Mouse (Mus musculus): ENCODE data around the gene I0C0044D17Rik. TPM values are rescaled to one million over a fixed set of nuclear protein-coding genes. Genes with fewer than 3 reads are reported as not detected.

Gene I0C0044D17Rik
- not detected for polyA plus RNA-seq (2012; fragmentation: generic; extraction: Trizol)

GRCm38 (mm10) chr4:98823740-98824139 lies at the start of gene I0C0044D17Rik:
Gene I0C0044D17Rik, minus strand, starts transcription at chr4:98823840.

DNA sequence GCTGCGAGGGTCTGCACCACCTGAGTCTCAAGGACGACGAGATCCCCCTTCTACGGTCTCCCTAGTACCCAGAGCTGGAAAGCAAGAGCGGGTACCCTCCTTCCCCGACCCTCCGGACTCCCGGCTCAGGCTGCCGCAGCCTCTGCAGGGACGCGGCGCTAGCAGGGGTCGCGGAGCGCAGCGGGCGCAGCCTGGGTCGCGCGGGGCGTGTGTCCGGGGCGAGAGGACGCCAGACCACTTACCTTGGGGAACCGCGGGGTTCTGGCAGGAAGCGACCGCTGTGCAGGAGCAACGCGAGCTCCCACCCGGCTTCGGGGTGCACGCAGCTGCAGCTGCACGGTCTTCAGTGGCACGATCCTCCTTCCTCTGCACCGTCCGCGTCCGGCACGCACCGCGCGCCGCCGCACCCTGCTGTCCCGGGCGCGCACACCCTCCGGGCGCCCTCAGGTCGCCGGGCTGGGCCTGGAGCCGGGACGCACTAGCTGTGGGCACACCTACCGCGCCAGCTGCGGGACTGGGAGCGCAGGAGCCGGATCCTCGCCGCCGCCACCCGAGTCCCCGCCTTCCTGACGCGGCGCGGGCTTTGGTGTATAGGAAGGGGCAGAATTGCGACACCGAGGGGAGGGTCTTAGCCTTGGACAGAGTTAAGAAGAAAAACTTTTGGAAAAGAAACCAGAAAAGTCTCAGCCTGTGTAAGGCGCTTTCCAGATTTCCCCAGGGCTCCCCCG lies 6.3 kb downstream of the I0C0044D17Rik start, which contains the start of gene Kank4:
Gene Kank4 (minus strand): TSS at position 354 of the 728 bp plus-strand sequence.

Other genes starting within 250 kb of the I0C0044D17Rik start
- gene L1td1, start 97.1 kb downstream of the I0C0044D17Rik start, polyA plus RNA-seq (2012; fragmentation: generic; extraction: Trizol) = not detected
- under 1 TPM in 1 of 2 experiments, not detected in 1; 0.04 TPM for gene Kank4, start 6.3 kb downstream of the I0C0044D17Rik start, polyA plus RNA-seq (2012; fragmentation: generic; extraction: Trizol)
- 1 to 10 TPM; 1.6 to 8.0 TPM for gene Usp1, start 100.0 kb upstream of the I0C0044D17Rik start, polyA plus RNA-seq (2012; fragmentation: generic; extraction: Trizol)
- gene Angptl3, start 207.1 kb upstream of the I0C0044D17Rik start, polyA plus RNA-seq (2012; fragmentation: generic; extraction: Trizol) = under 1 TPM; 0.01 to 0.09 TPM